Mouse (Mus musculus) kidney, embryonic 16.5 days (tissue): ENCODE data around the gene Nrsn2. TPM values are rescaled to one million over a fixed set of nuclear protein-coding genes. Genes with fewer than 3 reads are reported as not detected.
"Not testable (repeated sequence)": the region's sequence is repeated elsewhere in the genome, so short reads cannot be mapped to it uniquely, and the experiment has no call there.

Source experiments
- ATAC-seq: fragments of 200-750 bp; cut with Nextera tagmentation; 2 replicates; pipeline ENCODE4 v1.8.0; 2017; ENCODE audit warnings: moderate TSS enrichment; ENCODE audit not compliant: low FRiP score, low TSS enrichment
- H3K27ac ChIP-seq: fragments of 300-500 bp; sonication (generic); 2 replicates; pipeline ENCODE4 v1.5.1; 2014; ENCODE audit warnings: low read length
- H3K27me3 ChIP-seq: fragments of 300-500 bp; sonication (generic); 2 replicates; pipeline ENCODE4 v1.6.1; 2014; ENCODE audit warnings: low read length, control low read depth, mixed read lengths; ENCODE audit not compliant: insufficient read depth
- H3K36me3 ChIP-seq: fragments of 300-500 bp; sonication (generic); 2 replicates; pipeline ENCODE4 v1.6.1; 2014; ENCODE audit warnings: low read length, control low read depth, mixed read lengths; ENCODE audit not compliant: insufficient read depth
- H3K4me1 ChIP-seq: fragments of 300-500 bp; sonication (generic); 2 replicates; pipeline ENCODE4 v1.6.1; 2014; ENCODE audit warnings: low read length, control low read depth, mixed read lengths; ENCODE audit not compliant: insufficient read depth
- H3K4me2 ChIP-seq: fragments of 300-500 bp; sonication (generic); replicated peaks from 2 replicates; pipeline ENCODE4 v1.6.1; 2014; ENCODE audit warnings: low read depth, low read length
- H3K4me3 ChIP-seq: fragments of 300-500 bp; sonication (generic); 2 replicates; pipeline ENCODE4 v1.5.1; 2014; ENCODE audit warnings: mild to moderate bottlenecking, low read length
- H3K9ac ChIP-seq: fragments of 300-500 bp; sonication (generic); replicated peaks from 2 replicates; pipeline ENCODE4 v1.6.1; 2014; ENCODE audit warnings: low read length
- H3K9me3 ChIP-seq: fragments of 300-500 bp; sonication (generic); 2 replicates; pipeline ENCODE4 v1.6.1; 2016; ENCODE audit warnings: low read length, control low read depth
- WGBS: fragments of 180-500 bp; shearing (Covaris S2); extraction: QIAGEN DNeasy Blood & Tissue Kit; methylation state at CpG from one replicate; pipeline ENCODE4 v1.1.7; 2014; 5-methylcytosine and 5-hydroxymethylcytosine counted together
- polyA plus RNA-seq: library from polyadenylated mRNA; unstranded; fragments of >200 nt; fragmentation: Nextera tagmentation; extraction: Ambion mirVana; gene quantifications from 2 replicates; pipeline ENCODE4 v1.2.1, GENCODE M21; 2015

Nrsn2 gene
- polyA plus RNA-seq, 1 experiment from 2014 or later, result 0.91 TPM

DNA sequence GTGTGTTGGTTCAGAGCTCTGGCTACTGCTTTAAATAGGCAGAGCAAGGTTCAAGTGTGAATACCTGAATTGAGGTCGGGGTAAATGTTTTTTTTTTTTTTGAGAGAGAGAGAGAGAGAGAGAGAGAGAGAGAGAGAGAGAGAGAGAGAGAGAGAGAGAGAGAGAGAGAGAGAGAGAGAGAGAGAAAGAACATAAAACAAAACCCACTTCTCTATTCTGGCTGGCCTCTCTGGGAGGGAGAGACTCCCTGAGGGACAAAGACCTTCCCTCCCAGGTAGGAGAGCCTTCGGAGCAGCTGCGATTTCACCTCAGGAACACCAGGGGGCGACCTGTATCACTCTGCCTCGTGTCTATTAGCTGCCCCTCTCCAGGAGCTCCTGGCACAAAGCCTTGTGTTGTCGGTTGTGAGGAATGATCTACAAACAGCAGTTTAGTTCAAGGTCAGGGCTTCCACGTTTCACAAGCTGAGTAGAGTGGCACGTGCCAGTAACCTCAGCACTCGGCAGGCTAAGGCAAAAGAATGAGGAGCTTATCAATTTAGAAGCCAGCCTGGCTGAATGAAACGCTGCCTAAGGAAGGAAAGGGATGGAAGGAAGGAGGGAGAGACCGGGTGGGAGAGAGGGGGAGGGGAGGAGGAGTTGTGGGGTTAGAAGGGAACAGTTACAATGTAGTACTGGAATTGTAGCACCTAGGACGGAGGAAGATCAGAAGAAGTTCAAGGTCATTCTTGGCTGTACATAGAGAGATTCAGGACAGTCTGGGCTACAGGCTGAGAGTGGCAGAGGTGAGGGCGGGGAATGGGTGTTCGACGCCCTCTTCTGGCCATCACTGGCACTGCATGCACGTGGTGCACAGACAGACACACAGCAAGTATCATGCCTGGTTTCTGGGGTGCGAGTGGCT, 12.9 kb downstream of the Nrsn2 start:
- ATAC-seq, result peak; percentile 77
- 11% methylated on average over 17 of the region's 17 CpGs for WGBS
- H3K9ac ChIP-seq, result peak overlapping the region; percentile 52
- peak overlapping the region; percentile 36 for H3K4me2 ChIP-seq
- no peaks in the 10 kb centered on the region for H3K9me3 ChIP-seq
- no peaks in the 10 kb centered on the region for H3K27me3 ChIP-seq
- H3K4me1 ChIP-seq, result no peaks in the 10 kb centered on the region
- peak overlapping the region; percentile 4; the same call in 1 of the 2 replicates for H3K4me3 ChIP-seq
- H3K36me3 ChIP-seq, result no peaks in the 10 kb centered on the region
- peak overlapping the region; percentile 44 for H3K27ac ChIP-seq

DNA sequence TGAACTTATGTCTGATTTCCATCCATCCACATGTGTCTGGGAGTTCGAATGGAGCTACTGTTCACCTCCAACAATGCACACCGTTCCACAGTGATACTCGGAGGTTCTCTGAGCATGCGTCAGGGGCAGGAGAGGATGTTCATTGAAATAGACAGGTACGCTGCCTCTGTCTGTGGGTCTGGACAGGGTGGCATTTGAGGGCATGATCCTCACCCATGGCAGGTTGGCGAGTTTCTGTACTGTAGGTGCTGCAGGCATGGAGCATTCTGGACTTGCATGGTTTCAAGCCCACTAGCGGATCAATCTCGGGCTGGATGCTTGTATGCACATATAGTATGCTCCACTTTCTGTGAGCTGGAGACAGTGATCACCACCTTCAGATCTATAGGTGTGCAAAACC, 15.2 kb downstream of the Nrsn2 start:
- 93% methylated on average over 8 of the region's 8 CpGs for WGBS
- Histone ChIP-seq H3K4me1 (no peaks in the 10 kb centered on the region), H3K4me3 (no peak overlapping the region), H3K9me3 (no peaks in the 10 kb centered on the region), H3K9ac (no peak overlapping the region), H3K27ac (no peak overlapping the region), H3K36me3 (no peaks in the 10 kb centered on the region), H3K4me2 (no peak overlapping the region), H3K27me3 (no peaks in the 10 kb centered on the region)
- ATAC-seq, result no peak

DNA sequence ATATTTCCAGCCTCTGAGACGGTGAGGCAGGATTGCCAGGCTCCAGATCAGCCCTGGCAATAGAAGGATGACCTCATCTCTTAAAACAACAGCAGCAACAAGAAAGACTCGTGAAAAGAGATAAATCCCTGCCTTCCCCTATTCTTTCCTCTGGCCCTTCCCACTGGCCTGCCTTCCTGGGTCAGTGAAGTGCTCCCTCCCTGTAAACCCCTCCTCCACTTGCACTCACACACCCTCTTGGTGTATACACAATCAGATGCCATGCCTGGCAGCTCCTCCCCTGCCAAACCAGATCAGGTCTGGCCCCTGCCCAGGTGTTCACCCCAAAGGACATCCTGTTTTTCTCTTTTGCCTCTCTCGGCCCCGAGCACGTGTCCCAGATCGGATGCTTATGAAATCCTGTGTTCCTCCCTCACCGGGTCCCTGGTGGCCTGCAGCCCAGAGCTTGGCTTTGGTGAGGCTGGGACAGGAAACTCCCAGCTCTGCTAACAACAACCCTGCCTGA, 16.1 kb downstream of the Nrsn2 start:
- Histone ChIP-seq H3K9ac (no peak overlapping the region), H3K9me3 (no peaks in the 10 kb centered on the region), H3K4me1 (no peaks in the 10 kb centered on the region), H3K27ac (0 out of 2 replicates have a peak overlapping the region, but pooled peaks have one; percentile 21), H3K27me3 (no peaks in the 10 kb centered on the region), H3K36me3 (no peaks in the 10 kb centered on the region), H3K4me3 (no peak overlapping the region), H3K4me2 (no peak overlapping the region)
- 27% methylated on average over 7 of the region's 7 CpGs for WGBS
- no peak for ATAC-seq

DNA sequence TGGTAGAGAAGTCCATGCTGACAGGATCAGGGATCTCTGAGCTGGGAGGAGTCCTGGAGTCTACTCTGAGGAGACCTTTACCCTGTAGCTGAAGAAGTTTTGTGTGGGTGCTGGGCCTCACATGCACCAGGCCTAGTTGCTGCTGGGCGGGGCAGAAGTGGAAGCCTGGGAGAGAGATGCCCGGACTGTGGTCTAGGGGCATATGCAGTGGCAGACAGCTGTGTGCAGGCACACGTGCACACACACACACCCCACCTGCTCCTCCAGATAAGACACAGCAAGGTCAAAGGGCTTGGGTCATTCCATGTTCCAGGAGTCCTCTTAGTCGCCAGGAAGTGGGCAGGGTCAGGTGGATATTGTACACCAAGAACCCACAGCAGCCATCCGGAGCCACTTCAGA, 16.8 kb downstream of the Nrsn2 start:
- Histone ChIP-seq H3K4me3 (no peak overlapping the region), H3K4me2 (no peak overlapping the region), H3K27me3 (no peaks in the 10 kb centered on the region), H3K9ac (no peak overlapping the region), H3K27ac (no peak overlapping the region), H3K36me3 (no peaks in the 10 kb centered on the region), H3K4me1 (no peaks in the 10 kb centered on the region), H3K9me3 (no peaks in the 10 kb centered on the region)
- 54% methylated on average over 5 of the region's 5 CpGs for WGBS
- ATAC-seq, result no peak

DNA sequence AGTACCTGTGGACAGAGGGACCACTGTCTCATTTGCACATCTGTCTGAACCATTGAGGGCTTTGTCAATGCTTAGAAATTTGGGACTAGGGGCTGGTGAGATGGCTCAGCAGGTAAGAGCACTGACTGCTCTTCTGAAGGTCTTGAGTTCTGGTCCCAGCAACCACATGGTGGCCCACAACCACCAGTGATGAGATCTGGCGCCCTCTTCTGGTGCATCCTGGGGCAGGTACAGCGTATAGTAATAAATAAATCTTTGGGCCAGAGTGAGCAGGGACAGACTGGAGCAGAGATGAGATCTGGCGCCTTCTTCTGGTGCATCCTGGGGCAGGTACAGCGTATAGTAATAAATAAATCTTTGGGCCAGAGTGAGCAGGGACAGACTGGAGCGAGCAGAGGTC, 17.5 kb downstream of the Nrsn2 start:
- ATAC-seq, H3K4me2 ChIP-seq, H3K36me3 ChIP-seq, H3K9me3 ChIP-seq, H3K4me3 ChIP-seq, H3K27ac ChIP-seq, H3K9ac ChIP-seq, H3K4me1 ChIP-seq, H3K27me3 ChIP-seq: not testable (repeated sequence)
- WGBS, result 75% methylated on average over 5 of the region's 5 CpGs

DNA sequence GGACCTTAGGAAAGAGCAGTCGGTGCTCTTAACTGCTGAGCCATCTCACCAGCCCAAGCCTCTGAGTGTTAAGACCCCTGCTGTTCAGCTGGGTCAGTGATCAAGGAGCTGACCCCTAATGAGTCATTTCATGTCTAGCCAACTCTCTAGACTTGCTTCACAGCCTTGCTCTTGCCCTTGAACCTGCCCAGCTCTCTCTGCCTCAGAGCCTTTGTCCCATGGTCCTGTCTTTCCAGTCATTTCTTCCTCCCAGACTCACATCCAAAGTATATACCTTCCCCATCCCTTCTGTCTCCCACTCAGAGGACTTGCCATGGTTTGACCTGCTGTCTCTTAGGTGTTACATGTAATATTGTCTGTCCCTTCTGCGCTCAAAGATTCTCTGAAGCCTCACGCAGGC, 19.2 kb downstream of the Nrsn2 start:
- H3K27ac ChIP-seq, result no peak overlapping the region
- H3K36me3 ChIP-seq, result no peaks in the 10 kb centered on the region
- H3K9ac ChIP-seq, result no peak overlapping the region
- no peak overlapping the region for H3K4me3 ChIP-seq
- H3K27me3 ChIP-seq, result no peaks in the 10 kb centered on the region
- 79% methylated on average over 3 of the region's 3 CpGs for WGBS
- no peaks in the 10 kb centered on the region for H3K4me1 ChIP-seq
- H3K9me3 ChIP-seq, result no peaks in the 10 kb centered on the region
- no peak overlapping the region for H3K4me2 ChIP-seq
- ATAC-seq, result no peak

DNA sequence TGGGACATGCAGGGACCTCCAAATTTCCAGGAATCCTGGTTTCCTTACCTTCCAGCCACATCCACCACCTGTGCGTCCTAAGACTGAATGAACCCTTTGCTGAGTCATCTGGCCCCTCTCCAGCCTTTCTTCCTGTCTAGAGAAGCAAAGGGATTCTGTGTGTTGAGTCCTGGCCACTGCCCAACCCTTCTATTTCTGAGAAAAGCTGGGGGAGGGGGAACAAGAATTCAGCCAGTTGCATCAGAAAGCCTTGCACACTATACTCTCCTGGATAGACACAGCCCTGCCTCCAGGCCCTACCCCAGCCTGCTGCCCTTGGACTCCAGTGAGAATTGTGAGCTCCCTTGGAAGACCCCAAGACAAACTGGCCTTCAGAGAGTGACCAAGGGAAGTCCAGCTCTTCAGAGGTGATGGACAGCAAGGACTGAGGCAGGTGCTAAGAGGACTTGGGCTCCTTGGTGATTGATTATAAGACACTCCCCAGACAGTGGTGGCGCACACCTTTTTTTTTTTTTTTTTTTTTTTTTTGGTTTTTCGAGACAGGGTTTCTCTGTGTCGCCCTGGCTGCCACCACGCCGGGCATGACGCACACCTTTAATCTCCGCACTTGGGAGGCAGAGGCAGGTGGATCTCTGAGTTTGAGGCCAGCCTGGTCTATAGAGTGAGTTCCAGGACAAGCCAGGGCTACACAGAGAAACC, 26.4 kb downstream of the Nrsn2 start:
- Histone ChIP-seq H3K4me3 (no peak overlapping the region), H3K9ac (no peak overlapping the region), H3K4me1 (0 out of 2 replicates have a peak, but pooled peaks cover 5% of the 10 kb centered on the region), H3K9me3 (no peaks in the 10 kb centered on the region), H3K36me3 (no peaks in the 10 kb centered on the region), H3K27me3 (no peaks in the 10 kb centered on the region), H3K27ac (no peak overlapping the region), H3K4me2 (no peak overlapping the region)
- WGBS, result 86% methylated on average over 8 of the region's 8 CpGs
- 0 out of 2 replicates have a peak, but pooled peaks have one; percentile 42 for ATAC-seq

DNA sequence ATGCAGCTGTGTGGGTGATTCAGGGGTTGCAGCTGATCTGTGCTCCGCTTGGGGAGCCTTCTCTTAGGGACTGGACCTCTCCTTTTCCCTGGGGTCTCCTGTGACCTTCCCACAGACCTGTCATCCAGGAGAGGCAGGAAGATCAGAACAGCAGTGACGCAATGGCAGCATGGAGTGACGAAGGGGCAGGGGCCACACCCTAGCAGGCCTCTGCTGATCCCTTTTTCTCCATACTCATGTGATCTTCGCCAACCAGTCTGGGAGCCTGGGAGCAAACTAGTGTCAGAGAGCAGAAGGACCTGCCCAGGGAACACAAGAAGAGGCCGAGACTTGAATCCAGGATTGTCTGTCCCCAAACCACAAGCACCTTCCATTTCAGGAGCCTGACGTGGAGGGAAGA, 27.2 kb downstream of the Nrsn2 start:
- Histone ChIP-seq H3K9me3 (no peaks in the 10 kb centered on the region), H3K9ac (no peak overlapping the region), H3K4me3 (no peak overlapping the region), H3K4me2 (no peak overlapping the region), H3K36me3 (no peaks in the 10 kb centered on the region), H3K27ac (no peak overlapping the region), H3K27me3 (no peaks in the 10 kb centered on the region), H3K4me1 (peaks cover 8% of the 10 kb centered on the region; the same call in 1 of the 2 replicates)
- no peak for ATAC-seq
- 82% methylated on average over 6 of the region's 6 CpGs for WGBS

DNA sequence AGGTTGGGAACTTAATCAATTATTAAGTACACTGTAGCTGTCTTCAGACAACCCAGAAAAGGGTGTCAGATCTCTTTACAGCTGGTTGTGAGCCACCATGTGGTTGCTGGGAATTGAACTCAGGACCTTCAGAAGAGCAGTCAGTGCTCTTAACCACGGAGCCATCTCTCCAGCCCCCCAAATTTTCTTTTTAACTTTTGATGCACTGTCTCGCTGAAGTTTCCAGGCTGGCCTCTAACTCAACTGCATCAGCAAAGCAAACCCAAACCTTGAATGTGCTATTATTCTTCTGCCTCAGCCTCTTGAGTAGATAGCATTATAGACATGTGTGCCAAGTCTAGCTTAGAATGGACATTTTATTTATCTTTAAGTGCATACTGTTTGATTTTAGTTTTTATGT, 28.7 kb downstream of the Nrsn2 start:
- Histone ChIP-seq H3K9me3 (no peaks in the 10 kb centered on the region), H3K4me2 (no peak overlapping the region), H3K4me3 (no peak overlapping the region), H3K27me3 (no peaks in the 10 kb centered on the region), H3K9ac (no peak overlapping the region), H3K27ac (no peak overlapping the region), H3K36me3 (no peaks in the 10 kb centered on the region), H3K4me1 (peaks cover 11% of the 10 kb centered on the region; the same call in 1 of the 2 replicates)
- 83% methylated on average over 2 of the region's 2 CpGs for WGBS
- no peak for ATAC-seq
